Mouse (Mus musculus) midbrain, embryonic 10.5 days (tissue): ENCODE data around the gene Lrmda. TPM values are rescaled to one million over a fixed set of nuclear protein-coding genes. Genes with fewer than 3 reads are reported as not detected.

Experiments used
- DNase-seq: peaks from one replicate; pipeline ENCODE4 v3.0.0-alpha.2; 2017; ENCODE audit warnings: low spot score
- H3K27ac ChIP-seq: fragments of 300-500 bp; sonication (generic); replicated peaks from 2 replicates; pipeline ENCODE4 v1.5.1; 2016; ENCODE audit warnings: mild to moderate bottlenecking
- H3K27me3 ChIP-seq: fragments of 300-500 bp; sonication (generic); 2 replicates; pipeline ENCODE4 v1.6.1; 2016; ENCODE audit warnings: low read depth, mild to moderate bottlenecking; ENCODE audit not compliant: poor library complexity, severe bottlenecking
- H3K36me3 ChIP-seq: fragments of 300-500 bp; sonication (generic); 2 replicates; pipeline ENCODE4 v1.6.1; 2016; ENCODE audit warnings: mild to moderate bottlenecking, moderate library complexity
- H3K4me1 ChIP-seq: fragments of 300-500 bp; sonication (generic); 2 replicates; pipeline ENCODE4 v1.6.1; 2016
- H3K4me3 ChIP-seq: fragments of 300-500 bp; sonication (generic); 2 replicates; pipeline ENCODE4 v1.5.1; 2016; ENCODE audit warnings: mild to moderate bottlenecking, moderate library complexity
- H3K9me3 ChIP-seq: fragments of 300-500 bp; sonication (generic); replicated peaks from 2 replicates; pipeline ENCODE4 v1.6.1; 2016; ENCODE audit warnings: mild to moderate bottlenecking
- WGBS: fragments of 180-500 bp; shearing (Covaris S2); methylation state at CpG from one replicate; pipeline ENCODE4 v1.1.7; 2016; 5-methylcytosine and 5-hydroxymethylcytosine counted together
- polyA plus RNA-seq: library from polyadenylated mRNA; unstranded; fragments of >200 nt; fragmentation: Nextera tagmentation; extraction: Ambion mirVana; gene quantifications from 2 replicates; pipeline ENCODE4 v1.2.1, GENCODE M21; 2016

The Lrmda gene
- polyA plus RNA-seq, 1 experiment from 2014 or later = 0.38 TPM

- Histone ChIP-seq H3K36me3 (no peaks in the 10 kb centered on the region), H3K27ac (no peak overlapping the region)
- WGBS = 88% methylated on average over 4 of the region's 4 CpGs
These were observed 71.8 kb downstream of the Lrmda start for GRCm38 (mm10) chr14:22091306-22091705.

GRCm38 (mm10) chr14:22093124-22093523, 73.6 kb downstream of the Lrmda start:
- Histone ChIP-seq H3K4me1 (peaks cover 15% of the 10 kb centered on the region; the same call in 1 of the 2 replicates), H3K4me3 (no peak overlapping the region), H3K27me3 (peaks cover 21% of the 10 kb centered on the region; the same call in 1 of the 2 replicates), H3K27ac (0 out of 2 replicates have a peak overlapping the region, but pooled peaks have one; percentile 23), H3K36me3 (no peaks in the 10 kb centered on the region), H3K9me3 (peaks cover 12% of the 10 kb centered on the region)
- WGBS = 65% methylated on average over 8 of the region's 8 CpGs
- DNase-seq = no peak

More at GRCm38 (mm10) chr14:22091306-22091705, 71.8 kb downstream of the Lrmda start:
- H3K4me1 ChIP-seq = peaks cover 15% of the 10 kb centered on the region; the same call in 1 of the 2 replicates
- peaks cover 22% of the 10 kb centered on the region for H3K9me3 ChIP-seq
- DNase-seq = no peak
- H3K27me3 ChIP-seq = peaks cover 21% of the 10 kb centered on the region; the same call in 1 of the 2 replicates
- no peak overlapping the region for H3K4me3 ChIP-seq

GRCm38 (mm10) chr14:22101961-22102805, 82.7 kb downstream of the Lrmda start:
- Histone ChIP-seq H3K27ac (no peak overlapping the region), H3K4me1 (peaks cover 4% of the 10 kb centered on the region; the same call in 1 of the 2 replicates), H3K27me3 (peaks cover 17% of the 10 kb centered on the region), H3K4me3 (no peak overlapping the region), H3K36me3 (no peaks in the 10 kb centered on the region), H3K9me3 (no peaks in the 10 kb centered on the region)
- DNase-seq = no peak
- 92% methylated on average over 14 of the region's 14 CpGs for WGBS

DNA sequence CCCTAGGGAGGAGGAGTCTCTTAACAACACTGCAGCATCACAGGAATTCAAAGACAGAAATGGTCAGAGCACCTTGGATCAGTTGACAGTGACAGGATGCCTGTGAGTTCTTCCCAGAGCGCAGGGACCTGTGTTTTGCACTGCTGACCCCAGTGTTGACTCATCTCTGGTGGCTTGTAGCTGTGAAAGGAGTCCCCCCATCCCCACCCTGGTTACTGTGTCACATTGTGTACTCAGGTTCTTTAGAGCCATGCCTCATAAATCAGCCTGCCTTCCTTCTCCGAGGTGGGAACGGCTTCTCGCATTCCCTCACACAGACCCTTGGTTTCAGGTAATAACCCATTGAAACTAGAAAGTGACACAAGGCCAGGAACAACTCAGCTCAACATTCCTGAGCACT, 86.3 kb downstream of the Lrmda start:
- Histone ChIP-seq H3K9me3 (no peaks in the 10 kb centered on the region), H3K36me3 (no peaks in the 10 kb centered on the region), H3K4me1 (peaks cover 23% of the 10 kb centered on the region), H3K27ac (no peak overlapping the region), H3K4me3 (no peak overlapping the region), H3K27me3 (peaks cover 54% of the 10 kb centered on the region)
- WGBS = 87% methylated on average over 4 of the region's 4 CpGs
- DNase-seq = no peak

- Histone ChIP-seq H3K36me3 (no peaks in the 10 kb centered on the region), H3K4me1 (peaks cover 23% of the 10 kb centered on the region), H3K9me3 (no peaks in the 10 kb centered on the region), H3K27ac (no peak overlapping the region), H3K27me3 (peaks cover 61% of the 10 kb centered on the region), H3K4me3 (no peak overlapping the region)
- DNase-seq = no peak
- 76% methylated on average over 3 of the region's 3 CpGs for WGBS
These were observed 87.3 kb downstream of the Lrmda start for GRCm38 (mm10) chr14:22106777-22107176.

GRCm38 (mm10) chr14:22109423-22109822, 89.9 kb downstream of the Lrmda start:
- Histone ChIP-seq H3K36me3 (no peaks in the 10 kb centered on the region), H3K4me3 (no peak overlapping the region), H3K27ac (no peak overlapping the region), H3K9me3 (no peaks in the 10 kb centered on the region), H3K27me3 (peaks cover 65% of the 10 kb centered on the region), H3K4me1 (peaks cover 44% of the 10 kb centered on the region)
- no peak for DNase-seq
- WGBS = 82% methylated on average over 4 of the region's 4 CpGs

DNA sequence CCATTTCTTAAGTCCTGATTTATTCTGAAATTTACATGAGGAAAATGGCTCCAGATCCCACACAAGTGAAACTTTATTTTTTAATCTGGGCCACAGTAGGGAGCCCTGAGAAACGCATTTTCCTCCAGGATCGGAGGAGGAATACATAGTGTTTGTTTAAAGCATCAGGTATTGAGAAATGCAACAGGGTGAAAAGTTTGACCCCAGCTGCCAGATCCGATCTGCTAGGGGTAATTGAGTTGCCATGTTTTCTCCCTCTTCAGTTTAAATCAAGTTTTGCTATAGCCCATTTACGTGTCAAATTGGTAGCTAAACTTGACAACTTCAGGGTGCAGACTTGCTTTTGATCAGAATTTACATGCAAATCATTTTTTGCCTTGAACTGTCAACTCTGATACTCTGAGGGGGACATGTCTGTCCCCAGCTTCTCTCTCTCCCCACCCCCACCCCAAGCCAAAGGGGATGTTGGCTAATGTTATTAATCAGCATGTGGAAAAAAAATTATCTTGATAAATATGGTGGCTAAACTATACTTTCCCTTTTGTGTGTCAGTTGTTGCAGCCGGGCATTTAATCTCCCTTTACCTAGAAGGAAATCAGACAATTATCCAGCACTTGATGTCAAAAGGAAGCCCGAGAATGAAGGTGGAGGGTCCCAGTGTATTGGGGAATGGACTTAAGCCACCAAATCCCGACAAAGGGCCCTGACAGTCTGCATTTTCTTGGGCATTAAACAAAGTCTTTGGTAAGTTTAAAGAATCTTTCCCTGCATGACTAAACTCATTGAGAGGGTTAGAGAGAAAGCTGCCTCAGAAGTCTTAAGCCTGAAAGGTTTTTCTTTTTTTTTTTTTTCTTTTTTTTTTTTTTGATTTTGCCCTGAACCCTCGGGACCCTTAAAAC, 94.2 kb downstream of the Lrmda start:
- H3K9me3 ChIP-seq = no peaks in the 10 kb centered on the region
- peaks cover 63% of the 10 kb centered on the region for H3K4me1 ChIP-seq
- peak; percentile 66 for DNase-seq
- H3K27me3 ChIP-seq = peaks cover 62% of the 10 kb centered on the region
- H3K27ac ChIP-seq = peak overlapping the region; percentile 79; the same call in 1 of the 2 replicates
- 6% methylated on average over 8 of the region's 8 CpGs for WGBS
- 0 out of 2 replicates have a peak overlapping the region, but pooled peaks have one; percentile 14 for H3K4me3 ChIP-seq
- no peaks in the 10 kb centered on the region for H3K36me3 ChIP-seq

GRCm38 (mm10) chr14:22114651-22115351, 95.3 kb downstream of the Lrmda start:
- peak overlapping the region; percentile 79 for H3K27ac ChIP-seq

GRCm38 (mm10) chr14:22118096-22118495, 98.6 kb downstream of the Lrmda start:
- Histone ChIP-seq H3K27me3 (peaks cover 40% of the 10 kb centered on the region), H3K4me3 (no peak overlapping the region), H3K4me1 (peaks cover 37% of the 10 kb centered on the region), H3K9me3 (no peaks in the 10 kb centered on the region), H3K36me3 (no peaks in the 10 kb centered on the region), H3K27ac (no peak overlapping the region)
- WGBS = 88% methylated on average over 6 of the region's 6 CpGs
- DNase-seq = no peak

More at GRCm38 (mm10) chr14:22114651-22115351, 95.3 kb downstream of the Lrmda start:
- Histone ChIP-seq H3K27me3 (peaks cover 62% of the 10 kb centered on the region), H3K4me3 (no peak overlapping the region), H3K4me1 (peaks cover 58% of the 10 kb centered on the region), H3K36me3 (no peaks in the 10 kb centered on the region), H3K9me3 (no peaks in the 10 kb centered on the region)
- DNase-seq = peak; percentile 70
- WGBS = 12% methylated on average over 18 of the region's 18 CpGs

- no peak overlapping the region for H3K4me3 ChIP-seq
- no peak overlapping the region for H3K27ac ChIP-seq
- H3K9me3 ChIP-seq = no peaks in the 10 kb centered on the region
- peaks cover 33% of the 10 kb centered on the region for H3K4me1 ChIP-seq
- no peak for DNase-seq
- no peaks in the 10 kb centered on the region for H3K36me3 ChIP-seq
- peaks cover 42% of the 10 kb centered on the region for H3K27me3 ChIP-seq
- WGBS = 80% methylated on average over 4 of the region's 4 CpGs
These were observed 99.0 kb downstream of the Lrmda start for GRCm38 (mm10) chr14:22118512-22118911.

DNA sequence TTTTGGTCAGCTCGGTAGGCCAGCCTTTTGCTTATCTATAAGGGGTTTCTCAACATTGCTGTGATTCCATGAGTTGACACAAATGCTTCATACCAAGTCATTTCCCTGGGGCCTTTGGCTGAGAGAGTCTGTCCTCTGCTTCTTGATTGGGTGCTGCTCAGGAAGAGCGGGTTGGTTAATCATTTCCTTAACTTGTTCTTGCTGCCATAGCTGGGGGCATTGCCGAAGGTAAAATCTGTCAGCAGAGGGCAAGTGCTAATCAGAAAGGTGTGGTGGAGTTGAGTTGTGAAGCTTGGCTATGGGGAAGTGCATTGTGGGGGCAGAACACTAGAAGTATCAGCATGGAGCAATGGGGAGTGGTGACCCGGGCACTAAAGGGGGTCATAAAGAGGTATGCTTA, 106.8 kb downstream of the Lrmda start:
- no peak for DNase-seq
- Histone ChIP-seq H3K27ac (no peak overlapping the region), H3K4me3 (no peak overlapping the region), H3K36me3 (no peaks in the 10 kb centered on the region), H3K27me3 (peaks cover 34% of the 10 kb centered on the region), H3K4me1 (peaks cover 9% of the 10 kb centered on the region; the same call in 1 of the 2 replicates), H3K9me3 (no peaks in the 10 kb centered on the region)
- WGBS = 89% methylated on average over 4 of the region's 4 CpGs

GRCm38 (mm10) chr14:22126859-22127258, 107.3 kb downstream of the Lrmda start:
- 88% methylated on average over 6 of the region's 6 CpGs for WGBS
- Histone ChIP-seq H3K36me3 (no peaks in the 10 kb centered on the region), H3K4me3 (no peak overlapping the region), H3K4me1 (peaks cover 10% of the 10 kb centered on the region; the same call in 1 of the 2 replicates), H3K27me3 (peaks cover 34% of the 10 kb centered on the region), H3K9me3 (no peaks in the 10 kb centered on the region), H3K27ac (no peak overlapping the region)
- DNase-seq = no peak
